Mouse (Mus musculus) cerebral cortex, adult 2 months (tissue): Measurements from ENCODE around the gene Ccl26.

Source experiments
- WGBS: fragments of 180-500 bp; shearing (Covaris S2); methylation state at CpG from one replicate; pipeline ENCODE4 v1.1.7; 2018; 5-methylcytosine and 5-hydroxymethylcytosine counted together

Gene Ccl26

DNA sequence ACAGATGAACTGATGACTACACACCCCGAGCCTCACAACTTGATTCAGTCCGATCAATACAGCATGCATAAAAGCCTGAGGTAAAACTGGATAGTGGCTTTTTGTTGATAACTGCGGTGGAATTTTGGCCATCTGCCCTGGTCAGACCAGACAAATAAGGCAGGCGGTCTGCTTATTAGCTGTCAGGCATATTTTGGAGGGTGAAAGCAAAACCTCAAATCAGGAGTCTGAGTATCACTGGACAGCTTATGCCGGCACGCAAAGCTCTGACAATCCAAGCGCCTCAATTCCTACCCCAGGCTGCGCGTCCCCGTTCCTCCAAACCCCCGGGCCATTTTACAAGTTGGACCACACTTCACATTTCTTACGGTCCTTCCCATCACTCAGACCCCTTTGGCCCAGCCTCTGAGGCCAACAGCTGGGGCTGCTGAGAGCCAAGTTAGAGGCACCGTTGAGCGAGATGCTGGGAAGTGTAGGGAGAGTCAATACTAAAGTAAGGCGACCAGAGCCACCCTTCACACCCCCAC, 19.3 kb downstream of the Ccl26 start:
- WGBS: 4% methylated on average over 15 of the region's 15 CpGs

DNA sequence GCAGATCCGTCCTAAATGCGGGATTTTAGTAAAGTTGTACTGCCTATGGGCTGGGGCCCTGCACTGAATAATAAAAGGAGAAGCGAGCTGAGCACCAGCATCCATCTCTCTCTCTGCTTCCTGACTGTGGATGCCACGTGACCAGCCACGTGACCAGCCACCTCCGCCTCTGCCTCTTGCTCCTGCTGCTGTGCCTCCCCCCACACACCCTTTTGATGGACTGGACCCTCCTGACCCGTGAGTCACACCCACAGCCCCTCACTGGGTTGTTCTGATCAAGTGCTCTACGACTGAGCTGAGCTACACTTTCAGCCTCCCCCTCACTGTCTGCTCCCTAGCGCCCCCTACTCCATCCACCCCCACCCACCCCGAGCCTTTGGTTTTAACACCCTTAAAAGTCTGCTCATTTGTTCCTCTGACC, 25.6 kb downstream of the Ccl26 start:
- 77% methylated on average over 10 of the region's 10 CpGs for WGBS

DNA sequence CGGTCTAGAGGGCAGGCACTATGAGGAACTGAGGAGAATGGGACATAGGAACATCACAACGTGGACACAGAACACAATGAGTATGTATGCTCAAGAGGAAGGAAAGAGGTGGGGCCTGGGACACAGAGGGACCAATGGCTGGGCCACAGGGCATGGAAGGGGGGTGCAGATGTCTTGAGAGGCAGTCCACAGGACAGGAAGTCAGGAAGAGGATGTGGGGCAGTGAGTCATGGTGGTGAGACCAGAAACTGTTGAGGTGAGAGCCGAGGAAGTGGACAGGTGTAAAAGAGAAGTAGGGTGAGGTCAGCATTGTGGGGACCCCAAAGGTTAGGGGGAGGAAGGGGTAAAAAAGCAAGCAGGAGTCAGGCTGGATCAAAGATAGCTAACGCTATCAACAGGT, 26.0 kb downstream of the Ccl26 start:
- WGBS: 75% methylated on average over 4 of the region's 4 CpGs

DNA sequence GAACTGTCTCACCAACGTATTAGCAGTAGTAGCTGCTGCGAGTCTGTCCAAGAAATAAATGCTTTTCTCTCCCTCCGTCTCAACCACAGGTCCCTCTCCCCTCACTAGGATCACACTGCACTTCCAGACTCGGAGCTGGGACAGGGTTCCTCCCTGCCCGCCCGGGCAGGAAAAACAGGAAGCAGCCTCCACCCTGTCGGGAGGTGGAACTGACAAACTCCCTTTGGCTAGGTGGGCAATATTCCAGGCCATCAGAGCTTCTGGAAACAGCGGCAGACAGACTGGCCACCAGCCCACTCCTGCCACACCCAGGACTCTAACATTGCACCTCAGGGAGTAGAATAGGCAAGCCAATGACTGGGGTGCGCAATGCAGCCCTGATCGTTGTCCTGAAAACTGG, 29.9 kb downstream of the Ccl26 start:
- 61% methylated on average over 10 of the region's 10 CpGs for WGBS

DNA sequence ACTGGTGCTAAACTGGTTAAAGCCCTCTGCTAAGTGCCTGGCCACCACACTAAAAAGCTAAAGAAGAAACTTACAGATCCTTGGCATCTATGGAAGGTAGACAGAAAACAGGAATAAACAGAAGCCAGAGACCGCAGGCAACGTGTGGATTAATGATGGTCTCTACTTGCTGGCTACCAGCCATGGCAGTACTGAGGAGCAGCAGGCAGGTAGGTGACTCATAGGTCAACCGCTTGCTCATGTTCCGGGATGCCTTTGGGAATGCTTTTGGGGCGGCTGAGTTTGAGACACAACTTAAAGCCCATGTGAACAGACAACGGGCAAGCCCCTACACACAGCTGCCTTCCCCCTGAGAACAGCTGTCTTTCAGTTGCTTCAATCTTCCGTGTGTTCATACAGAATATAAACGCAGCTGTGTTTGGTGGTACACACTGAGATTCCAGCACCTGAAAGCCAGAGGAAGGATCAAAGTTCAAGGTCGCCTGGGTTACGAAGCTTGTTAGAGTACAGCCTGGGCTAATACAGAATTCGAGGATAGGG, 32.0 kb downstream of the Ccl26 start:
- WGBS: 75% methylated on average over 11 of the region's 11 CpGs

DNA sequence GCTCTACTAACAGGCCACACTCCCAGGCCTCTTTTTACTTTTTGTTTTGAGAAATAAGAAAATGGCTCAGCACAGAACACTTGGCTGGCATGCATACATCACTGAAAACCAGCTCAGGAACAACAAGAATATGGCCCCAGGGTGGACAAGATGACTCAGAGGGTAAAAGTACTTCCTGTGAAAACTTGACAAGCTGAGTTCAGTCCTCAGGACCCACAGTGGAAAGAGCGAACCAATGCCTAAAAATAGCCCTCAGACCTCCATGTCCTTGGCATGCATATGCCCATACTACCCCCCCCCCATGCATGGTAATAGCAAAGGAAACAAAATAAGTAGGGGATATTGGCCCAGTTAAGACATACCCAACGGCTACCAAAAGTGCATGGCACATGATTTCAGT, 33.4 kb downstream of the Ccl26 start:
- WGBS: 69% methylated on average over 2 of the region's 2 CpGs

DNA sequence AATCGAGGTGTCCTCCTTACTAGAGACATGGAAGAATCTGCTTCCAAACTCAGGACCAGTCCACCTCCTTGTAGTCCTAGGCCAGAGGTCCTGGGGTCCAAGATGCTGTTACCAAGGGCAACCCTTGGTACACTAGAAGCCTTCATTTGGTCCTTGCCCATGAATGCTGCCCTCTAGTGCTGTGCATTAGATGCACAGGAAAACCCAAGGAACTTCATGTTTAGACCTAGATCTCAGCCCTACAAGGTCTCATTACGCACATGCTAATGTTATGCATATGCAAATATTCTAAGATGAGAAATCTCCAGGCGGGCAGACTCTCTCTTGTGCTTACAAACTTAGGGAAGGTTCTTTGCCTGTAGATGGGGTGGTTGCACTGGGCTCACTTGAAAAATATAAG, 34.1 kb downstream of the Ccl26 start:
- 75% methylated on average over 3 of the region's 3 CpGs for WGBS

DNA sequence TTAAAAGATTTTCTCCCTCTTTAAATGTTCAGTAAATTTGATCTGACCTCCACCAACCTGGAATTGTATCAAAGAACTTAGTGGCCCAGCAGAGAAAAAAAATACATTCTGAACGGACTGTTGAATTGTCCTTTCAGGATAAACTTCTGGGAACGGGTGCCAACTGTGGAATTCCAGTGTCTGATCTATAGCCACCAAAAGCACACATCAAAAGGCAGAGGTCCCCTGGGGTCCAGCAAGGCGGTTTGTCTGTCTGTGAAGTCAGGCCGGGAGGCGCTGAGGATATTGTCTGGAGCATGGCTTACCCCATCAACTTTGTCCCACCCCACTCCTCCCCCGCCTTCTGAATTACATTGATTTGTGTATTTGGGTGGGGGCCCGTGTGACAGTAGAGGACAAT, 35.4 kb downstream of the Ccl26 start:
- 72% methylated on average over 7 of the region's 7 CpGs for WGBS

DNA sequence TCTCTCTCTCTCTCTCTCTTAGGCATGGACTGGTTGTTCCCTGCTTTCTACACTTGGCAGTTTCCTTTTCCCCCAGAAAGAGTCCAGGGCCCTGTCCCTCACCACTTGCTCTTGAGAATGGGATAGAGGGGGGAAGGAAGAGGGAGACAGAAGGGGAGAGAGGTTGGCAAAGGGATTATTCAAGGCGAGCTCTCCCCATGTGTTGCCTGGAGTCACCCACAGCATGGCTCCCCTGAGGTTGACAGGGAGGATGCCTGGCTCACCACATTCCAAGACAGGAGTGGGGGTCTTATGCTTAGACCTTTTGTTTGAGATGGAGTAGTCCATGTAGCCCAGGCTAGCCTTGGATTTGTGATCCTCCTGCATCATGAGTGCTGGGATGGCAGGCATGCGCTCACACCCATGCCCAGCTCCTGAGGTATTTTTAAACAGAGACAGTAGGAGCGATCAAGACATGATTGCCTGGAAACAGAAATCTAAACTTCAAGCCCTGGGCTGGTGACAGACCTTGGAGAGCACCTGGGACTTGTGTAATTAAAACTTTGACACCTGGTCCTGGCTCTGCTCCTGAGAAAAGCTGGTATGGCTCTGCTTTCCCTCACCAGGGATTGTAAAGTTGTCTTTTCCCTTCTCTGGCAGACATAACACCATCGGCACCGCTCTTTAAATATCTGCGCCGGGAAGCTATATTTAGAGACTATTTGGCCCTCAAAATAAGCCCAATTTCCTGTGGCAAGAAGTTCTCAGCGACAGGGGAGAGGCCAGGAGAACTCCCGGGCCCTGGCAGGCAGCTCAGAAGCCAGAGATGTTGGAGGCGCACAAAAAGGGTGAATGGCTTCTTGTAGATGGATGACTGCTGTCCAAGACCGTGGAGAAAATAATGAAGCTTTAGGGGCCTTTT, 38.5 kb downstream of the Ccl26 start:
- WGBS: 21% methylated on average over 11 of the region's 11 CpGs

DNA sequence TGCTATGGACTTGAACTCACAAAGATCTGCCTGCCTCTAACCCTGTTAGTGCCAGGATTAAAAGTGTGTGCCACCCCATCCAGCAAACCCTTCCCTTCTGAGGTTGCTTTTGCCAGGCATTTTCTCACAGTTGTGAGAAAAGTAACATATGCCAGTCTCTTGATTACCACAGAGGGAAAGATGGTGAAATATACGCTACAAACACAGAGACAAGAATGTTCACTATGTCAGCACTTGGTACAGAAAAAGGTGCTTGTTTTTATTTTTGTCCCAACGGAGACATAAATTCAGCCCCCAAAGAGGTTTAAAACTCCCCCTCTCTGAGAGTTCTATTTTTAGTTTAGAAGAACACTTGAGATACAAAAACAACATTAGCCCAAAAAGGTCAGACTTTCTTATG, 39.3 kb downstream of the Ccl26 start:
- WGBS: 41% methylated on average over 2 of the region's 2 CpGs

DNA sequence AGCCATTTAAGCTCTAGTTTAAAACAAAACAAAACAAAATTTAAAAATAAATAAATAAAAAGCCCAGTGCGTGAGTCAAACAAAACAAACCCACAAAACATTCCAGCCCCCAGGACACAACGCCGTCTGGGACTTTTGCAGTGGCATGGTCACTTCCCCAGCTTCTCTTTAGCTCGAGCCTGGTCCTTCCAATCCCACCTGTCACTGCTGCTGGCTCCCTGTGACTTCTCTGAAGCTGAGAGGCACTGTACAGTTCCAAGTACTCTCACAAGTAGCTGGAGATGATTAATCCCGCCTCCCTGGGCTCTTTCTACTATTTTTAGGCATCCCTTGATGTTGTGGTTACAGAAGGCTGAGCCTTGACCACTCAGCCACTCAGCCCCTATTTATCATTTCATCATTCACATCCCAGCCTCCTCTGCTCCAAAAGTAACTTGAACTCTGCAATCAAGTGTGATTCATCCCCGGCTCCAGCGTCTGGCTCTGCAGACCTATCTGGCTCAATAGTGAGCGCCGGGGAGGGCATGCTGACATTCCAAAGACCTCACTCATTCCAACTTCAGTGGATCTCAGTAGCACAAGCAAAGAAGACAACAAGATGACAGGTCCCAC, 41.2 kb downstream of the Ccl26 start:
- 74% methylated on average over 9 of the region's 9 CpGs for WGBS

DNA sequence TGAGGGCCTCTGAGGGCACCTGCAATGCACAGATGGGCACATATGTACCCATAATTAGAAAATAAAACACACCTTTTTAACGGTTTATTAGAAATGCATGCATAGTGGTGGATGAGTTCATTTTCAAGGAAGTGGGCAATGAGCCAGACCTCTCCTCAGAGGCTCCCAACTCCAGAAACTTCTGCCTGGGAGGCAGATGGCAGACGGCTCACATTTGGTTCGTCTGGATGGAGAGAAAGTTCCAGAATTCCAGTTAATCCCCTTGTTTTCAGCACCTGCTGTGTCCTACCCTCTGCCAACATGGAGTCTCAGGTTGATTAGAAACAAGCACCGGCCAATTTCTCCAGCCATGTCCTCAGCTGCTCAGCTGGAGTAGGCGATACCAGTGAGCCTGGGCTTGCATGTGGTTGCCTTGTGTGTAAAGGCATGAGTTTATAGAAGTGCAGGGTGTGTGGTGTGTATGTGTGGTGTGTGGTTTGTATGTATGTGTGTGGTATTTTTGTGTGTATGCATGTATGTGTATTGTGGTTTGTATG, 46.0 kb downstream of the Ccl26 start:
- WGBS: 48% methylated on average over 5 of the region's 5 CpGs

DNA sequence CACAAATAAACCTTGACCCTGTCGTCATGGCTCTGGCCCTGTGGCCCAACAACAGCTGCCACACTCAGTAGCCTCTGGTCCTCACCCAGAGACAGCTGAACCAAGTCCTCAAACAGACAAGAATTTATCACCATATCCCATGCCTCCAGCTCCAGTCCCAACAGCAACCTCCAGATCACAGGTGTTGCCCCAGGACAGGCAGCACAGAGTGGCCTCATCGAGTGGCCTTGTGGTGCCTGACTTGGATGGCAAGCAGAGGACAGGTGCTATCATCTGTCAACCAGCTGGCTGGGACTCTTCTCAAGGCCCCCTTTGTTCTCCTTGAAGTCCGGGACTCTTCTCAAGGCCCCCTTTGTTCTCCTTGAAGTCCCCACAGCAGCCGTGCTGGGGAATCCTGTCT, 50.2 kb downstream of the Ccl26 start:
- WGBS: 63% methylated on average over 4 of the region's 4 CpGs

DNA sequence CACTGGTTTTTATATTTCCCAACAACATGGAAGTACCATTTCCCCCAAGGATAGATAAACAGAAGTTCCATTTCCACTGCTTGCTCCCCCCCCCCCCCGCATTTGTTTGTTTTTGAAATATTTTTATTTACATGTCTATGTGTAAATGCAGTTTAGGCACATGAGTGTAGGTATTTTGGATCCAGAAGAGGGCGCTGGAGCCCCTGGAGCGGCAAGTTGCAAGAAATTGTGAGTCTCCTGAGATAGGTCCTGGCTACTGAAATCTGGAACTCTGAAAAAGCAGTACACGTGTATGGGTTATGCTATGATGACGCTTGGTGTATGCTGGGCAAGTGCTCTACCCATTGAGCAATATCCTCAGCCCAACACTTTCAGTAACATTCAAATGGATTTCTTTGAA, 52.3 kb downstream of the Ccl26 start:
- 69% methylated on average over 5 of the region's 5 CpGs for WGBS
